Mouse (Mus musculus): ENCODE results near the gene Ghr.

Gene Ghr

DNA sequence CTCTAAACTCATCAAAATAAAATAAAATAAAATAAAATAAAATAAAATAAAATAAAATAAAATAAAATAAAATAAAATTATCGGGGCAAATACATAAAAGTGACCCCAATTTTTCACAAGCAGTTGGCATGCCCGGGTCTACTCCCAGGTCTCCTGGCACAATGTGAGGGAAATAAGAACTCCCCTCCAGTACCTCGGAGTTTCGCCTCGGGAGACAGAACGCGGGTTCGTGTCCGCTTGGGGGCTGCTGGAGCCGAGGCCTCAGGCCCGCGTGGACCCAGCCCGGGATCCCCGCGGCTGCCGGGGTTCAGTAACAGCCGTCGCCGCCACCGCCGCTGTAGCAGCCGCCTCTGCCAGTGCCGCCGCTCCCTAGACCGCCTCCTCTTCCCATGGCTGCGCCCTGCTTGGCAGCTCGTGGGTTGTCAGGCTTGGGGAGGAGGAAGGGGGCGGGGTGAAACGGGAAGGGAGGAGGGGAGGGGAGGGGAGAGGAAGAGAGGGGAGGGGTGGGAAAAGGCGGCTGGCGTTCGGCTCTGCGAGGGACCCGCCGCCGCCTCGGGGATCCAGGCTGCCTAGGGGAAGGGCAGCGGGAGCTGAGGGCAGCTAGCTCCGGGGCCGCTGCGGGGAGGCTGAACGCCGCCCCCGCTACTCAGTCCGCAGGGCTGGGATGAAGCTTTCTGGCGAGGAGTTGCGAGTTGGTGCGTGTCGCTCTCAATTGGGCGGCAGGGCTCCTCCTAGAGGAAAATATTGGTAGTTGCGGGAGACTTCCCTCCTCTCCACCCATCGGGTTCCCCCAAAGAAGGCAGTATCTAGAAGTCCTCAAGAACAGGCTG is at the start of gene Ghr:
Ghr (minus strand) TSS at position 686 of the 830 bp plus-strand sequence.
- DNase-seq = peak; percentile 52

DNA sequence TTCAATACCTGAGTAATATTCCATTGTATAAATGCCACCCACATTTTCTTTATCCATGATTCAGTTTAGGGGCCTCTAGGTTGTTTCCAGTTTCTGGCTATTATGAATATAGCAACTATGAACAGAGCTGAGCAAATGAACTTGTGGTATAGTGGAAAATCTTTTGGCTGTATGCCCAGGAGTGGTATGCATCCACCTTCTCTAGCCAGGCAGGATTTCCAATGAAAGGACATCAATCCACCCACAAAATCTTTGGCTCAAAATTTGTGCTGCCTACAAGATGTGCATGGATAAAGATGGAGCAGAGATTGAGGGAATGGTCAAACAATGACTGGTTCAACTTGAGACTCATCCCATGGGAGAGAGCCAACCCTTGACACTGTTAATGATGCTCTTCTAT is 39.5 kb upstream of the Ghr start:
- no peak for DNase-seq

DNA sequence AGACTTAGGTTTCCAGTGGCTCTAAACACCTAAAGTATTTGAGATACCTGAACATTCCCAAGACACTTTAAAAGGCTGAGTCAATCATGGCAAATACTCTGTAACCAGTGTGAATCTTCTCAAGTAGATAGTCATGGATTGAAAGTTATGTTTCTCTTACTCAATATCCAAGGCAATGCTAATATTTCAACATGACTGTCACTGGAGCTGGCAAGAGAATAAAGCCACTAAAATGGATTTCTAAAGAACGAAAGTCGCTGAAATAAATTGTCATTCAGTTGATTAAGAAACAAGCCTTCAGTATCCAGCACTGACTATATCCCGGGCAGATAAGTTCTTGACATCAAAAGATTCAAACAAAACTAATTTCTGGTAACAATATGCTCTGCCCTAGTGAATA is 37.1 kb upstream of the Ghr start:
- no peak for DNase-seq

DNA sequence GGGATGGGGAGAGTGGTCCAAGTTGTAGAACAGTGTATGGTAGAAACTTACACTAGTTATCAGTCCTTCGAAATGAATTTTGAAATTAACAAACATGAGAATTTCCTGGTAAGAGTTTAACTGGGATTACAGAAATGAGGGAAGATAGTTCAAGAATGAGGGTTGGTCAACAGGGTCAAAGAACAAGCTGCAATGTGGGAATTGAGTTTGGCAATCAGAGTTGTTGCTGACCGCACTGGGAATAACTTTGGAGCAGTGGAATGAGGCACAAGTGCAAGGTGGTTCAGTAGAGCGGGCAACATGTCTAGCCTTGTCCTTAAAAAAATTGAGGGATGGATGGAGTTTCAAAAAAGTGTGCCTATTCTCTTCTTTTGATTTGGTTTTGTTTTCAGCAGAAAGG is 35.0 kb upstream of the Ghr start:
- DNase-seq = no peak

DNA sequence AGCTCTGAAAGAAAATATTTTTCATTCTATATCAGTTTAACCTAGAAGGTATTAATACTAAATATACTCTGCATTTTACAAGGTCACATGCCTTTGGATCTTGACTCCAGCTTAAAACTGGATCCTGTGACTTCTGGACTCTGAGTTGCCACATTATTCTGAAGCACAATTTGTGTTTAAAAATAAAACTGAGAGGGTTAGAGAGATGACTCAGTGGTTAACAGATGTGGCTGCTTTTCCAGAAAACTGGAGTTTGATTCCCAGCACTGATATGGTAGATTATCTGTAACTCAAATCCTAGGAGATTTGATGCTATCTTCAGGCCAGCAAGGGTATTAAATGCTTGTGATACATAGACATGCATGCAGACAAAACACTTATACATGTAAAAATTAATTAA is 28.7 kb upstream of the Ghr start:
- DNase-seq = no peak

DNA sequence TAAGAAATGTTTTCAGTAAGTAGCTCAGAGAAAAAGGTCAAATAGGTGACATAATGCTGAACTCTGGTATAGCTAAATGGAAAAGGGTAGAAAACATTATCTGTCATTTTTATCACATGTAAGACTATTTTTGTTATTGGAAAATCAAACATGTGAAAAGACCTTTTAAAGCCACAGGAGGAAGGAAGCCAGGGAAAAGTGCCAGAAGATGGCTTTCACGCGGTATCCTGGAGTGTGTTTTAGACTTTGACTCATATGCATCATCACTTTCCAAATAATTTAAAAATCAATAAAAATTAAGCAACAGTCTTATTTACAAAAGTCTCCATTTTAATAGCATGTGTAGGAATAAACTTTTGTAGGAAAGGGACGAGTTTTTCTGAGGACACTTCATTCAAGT is 24.7 kb upstream of the Ghr start:
- DNase-seq = no peak

DNA sequence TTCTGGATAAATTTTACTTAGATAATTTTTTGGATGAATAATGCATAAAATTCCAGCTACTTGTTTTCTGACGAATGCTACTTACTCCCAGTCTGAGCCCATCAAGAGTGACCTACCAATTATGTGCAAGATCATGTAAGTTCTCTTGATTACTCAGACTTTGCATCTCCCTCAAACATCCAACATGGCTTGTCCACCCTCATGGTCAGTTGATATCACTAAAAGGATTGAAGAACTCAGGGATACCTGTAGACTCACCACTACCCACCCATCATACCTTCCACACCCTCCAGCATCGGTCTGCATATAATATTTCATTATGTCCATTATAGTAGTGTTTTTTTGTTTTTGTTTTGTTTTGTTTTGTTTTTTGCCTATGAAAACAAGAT is 18.8 kb upstream of the Ghr start:
- no peak for DNase-seq

DNA sequence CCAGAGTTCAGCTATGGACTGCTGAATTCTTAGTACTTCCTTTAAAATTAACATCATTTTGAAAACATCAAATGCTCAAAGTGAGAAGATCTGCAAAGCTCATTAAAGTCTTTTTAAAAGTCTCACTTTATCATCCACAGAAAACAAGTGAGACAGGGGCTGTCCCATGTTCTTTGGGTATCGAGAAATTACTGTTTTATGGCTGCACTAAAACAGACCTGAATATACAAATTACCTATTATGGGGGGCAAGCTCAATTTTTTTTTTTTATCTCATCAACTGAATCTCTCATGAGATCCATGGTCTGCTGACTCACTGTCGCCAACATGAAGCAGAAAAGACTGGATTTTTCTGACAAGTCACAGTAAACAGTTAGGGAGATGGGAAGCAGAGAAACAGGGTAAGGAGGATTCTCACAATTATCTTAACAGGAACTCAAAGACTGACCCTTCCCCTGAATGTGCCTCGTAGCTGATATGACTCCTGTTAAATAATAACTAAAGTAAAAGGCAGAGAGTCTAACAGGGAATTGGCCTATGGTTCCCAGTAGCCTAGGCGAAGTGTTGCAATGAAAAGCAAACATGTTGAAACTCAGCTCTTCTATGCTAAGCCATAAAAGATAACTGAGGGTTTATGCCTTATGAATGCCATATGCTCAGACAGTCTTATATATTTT is 18.3 kb upstream of the Ghr start:
- no peak for DNase-seq

DNA sequence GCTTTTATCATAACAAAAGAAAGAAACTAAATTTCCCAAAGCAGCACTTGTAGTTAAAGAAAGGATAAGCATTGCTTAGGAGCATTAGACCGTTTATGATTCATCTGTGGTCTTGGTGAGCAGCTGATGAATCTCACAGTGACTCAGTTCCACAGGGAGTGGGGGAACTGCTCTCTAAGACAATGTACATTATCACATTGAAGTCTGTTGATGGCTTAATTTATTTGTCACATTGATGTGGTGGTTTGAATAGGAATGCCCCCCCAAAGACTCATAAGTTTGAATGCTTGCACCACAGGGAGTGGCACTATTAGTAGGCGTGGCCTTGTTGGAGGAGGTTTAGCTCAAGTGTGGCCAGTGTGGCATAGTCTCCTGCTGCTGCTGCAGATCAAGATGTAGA is 4.6 kb upstream of the Ghr start:
- DNase-seq = no peak

DNA sequence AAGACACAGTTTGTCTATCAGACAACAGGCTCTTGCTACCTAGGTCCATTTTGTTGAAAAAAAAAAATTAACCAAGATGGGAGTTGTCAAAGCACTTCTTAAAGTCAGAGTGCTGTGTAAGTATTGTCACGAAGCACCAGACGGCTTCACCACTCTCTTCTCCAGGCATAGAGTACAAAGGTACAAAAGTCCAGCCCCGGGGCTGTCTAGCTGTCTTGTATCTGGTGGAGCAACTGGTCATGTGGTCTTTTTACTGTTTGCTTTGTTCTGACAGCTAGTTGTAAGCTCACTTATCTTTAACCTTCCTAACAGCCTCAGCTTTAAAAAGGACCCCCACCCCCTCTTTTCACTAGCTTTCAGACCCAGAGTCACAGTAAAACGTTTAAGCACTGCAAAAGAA is 1.1 kb upstream of the Ghr start:
- no peak for DNase-seq

DNA sequence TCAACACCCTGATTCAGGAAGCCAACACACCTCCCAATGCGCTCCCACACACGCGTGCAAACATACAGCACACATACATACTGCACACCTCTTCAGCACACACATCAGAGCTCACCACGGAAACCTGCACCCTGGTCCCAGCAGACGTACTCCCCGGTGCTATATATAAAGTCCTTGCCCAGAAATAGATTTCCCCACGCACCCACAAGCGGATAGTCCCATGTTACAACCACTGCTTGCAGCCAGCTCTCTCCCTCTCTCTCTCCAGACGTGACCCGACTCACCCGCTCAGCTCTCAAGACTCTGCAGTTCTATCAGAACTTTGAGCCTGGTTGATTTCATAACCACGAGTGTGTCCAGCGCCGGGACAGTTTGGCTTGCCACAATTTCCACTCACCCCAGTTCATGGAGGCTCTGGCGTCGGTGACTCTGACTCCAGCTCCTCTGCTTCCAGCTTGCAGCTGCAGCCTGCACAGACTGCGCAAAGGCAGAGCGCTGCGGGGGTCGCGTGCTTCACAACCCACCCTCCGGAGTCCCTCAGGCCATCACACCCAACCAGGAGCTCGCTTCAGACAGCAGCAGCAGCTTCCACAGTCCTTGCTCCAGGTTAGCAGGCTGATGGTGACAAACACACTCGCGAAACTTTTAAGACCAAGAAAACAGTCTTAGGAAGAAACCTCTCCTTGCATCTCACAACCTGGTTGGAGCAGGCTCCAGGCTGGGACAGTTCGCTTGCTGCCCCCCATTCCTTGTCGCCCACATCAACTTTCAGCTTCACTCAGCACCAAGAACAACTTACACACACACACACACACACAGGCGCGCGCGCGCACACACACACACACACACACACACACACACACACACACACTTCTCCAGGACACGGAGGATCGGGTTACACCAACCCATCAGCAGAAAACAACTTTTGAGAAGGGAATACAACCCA is 1.2 kb downstream of the Ghr start:
- DNase-seq = no peak

DNA sequence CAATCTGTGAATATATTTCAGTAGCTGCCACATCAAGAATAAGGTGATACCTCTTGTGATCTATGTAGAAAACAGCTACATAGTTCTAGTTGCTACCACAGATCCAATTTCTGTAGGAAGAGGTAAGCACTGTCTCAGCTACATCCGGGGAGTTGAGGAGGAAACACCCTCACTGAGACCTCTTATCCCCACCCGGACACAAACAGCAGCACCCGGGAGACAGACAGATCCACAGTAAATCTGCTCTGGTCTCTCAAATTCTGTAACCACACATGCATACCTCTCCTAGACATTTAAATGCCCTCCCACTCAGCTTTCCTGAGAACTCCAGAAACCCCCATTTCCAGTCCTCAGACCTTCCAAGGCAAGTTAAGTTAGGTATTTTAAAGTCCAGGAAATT is 2.0 kb downstream of the Ghr start:
- DNase-seq = no peak

DNA sequence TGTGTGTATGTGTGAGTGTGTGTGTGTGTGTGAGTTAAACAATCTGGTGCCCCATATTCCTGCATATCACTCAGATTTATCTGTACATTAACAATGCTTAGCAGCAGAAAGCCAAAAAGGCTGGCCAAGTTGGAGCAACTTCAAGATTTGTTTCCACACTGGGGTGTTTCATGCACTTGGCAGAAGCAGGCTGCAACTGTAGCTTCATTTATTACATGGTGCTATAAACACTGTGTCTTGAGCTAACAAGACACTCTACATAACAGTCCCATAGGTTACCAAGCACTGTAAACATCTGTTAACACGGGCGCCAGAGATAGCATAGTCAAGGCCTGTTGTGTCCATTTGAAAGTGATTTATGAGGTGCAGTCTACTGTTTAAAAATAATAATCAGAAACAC is 3.1 kb downstream of the Ghr start:
- DNase-seq = no peak

DNA sequence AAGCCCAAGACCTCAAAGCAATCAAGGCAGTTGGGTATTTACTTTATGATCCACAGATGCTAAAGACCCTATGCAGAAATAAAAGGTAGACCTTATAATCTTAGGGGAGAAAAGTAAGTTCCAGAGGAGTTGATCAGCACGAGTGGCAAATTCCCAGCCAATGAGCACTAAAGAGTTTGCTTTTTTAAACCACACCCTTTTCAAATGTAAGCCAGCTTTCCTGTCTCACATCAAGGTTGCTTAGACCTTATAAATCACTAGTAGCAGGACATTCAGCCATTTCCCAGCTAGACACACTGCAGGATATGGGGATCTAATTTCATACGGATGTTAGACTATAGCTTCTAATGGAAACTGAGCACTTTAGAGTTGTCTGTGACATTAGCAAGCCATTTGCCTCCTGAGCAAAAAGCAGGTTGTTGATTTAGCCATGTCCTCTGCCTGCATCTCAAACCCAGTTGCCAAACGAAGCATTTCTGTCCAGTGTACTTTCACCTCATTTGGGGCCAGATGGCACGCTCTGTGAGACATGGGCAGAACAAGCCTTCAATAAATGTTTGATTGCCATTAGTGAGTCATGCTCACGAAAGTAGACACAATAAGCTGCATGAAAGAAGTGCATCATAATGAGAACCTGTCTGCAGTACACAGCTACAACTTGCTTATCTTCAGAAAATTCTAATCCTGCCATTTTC is 4.9 kb downstream of the Ghr start:
- DNase-seq = no peak

DNA sequence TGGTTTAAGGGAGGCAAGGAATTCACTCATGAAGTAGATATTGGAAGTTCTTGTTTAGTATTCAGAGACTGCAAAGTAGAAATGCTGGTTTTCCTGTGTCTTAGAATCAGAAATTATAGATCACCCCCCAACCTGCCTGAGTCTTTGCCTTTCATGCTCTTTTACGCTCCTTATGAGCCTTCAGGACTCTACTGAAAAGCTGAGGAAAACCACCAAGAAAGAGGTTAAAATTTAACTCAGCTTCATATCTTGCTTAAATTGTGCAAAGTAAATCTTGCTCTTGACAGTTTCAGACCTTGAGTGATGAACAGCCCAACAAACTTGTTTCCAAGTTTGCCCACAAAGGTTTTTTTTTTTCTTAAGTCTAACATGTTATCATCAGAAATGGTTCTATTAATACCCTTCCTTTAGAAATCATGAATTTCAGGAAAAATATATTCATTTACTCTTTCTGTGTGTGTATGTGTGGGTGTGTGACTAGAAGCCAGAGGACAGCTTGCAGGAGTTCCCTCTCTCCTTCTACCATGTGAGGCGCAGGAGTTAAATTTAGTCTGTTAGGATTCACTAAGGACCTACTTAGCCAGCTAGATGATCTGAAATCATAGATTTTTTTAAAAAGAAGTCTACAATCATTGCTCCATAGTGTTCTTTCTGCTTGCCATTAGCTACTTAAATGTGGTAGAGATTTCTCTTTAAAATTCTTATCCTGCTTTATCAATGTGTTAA is 14.0 kb downstream of the Ghr start:
- no peak for DNase-seq

DNA sequence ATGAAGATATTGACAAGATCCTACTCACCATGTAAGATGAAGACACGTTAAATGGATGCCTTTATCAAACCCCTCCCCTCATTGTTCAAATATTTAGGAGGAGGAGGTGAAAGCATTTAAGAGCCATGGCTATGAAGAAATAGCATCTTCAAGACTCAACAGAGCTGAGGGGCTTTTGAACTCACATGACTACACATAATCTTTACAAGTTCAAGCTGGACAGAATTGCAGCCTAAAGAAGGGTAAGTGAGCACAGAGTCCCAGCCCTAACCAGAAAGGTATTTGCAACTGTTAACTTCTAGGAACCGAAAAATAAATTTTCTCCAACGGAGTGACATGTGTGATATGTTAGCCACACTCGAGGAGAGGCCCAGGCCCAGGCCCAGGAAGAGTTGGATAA is 18.7 kb downstream of the Ghr start:
- no peak for DNase-seq

DNA sequence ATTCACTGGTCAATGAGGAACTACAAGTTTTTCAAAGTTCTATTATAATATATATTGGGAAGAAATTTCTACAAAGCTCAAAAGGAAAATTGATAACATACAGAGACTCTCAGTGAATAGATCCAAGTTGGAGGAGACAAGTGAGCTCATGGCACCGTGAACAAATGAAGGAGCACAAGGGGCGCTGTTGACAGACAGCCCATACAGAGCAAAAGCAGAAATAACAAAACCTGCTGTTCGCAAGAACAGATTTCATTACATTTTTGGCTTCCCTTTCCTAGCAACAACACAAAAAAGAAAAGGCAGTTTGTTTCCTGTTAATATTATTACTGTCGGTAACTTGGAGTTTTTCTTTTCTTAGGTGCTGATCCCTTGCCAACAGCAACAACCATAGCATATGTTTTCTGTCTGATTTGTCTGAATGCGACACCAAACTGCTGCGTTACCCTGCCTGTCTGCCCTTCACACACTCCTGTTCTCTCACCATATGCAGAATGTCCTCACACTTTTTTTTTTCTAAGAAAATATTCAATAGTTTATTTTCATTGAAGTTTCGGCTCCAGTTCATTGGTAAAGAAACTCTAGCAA is 19.3 kb downstream of the Ghr start:
- no peak for DNase-seq

DNA sequence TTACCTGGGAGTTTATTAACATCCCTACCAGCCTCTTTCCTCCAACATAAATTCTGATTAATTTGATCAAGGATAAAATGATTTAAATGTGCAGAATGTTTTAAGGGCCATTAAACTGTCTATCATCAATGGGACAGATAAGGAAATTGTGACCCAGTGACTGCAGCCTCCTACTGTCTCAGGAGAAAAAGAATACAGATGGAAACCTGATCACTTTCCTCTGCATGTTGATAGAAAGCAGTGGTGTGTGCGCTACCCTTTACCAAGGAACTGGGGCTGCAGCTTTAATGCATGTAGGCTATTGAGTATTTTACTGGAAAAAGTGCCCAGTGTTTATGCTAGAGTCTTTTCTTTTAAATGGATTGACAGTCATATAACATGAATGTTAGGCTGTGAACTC is 19.8 kb downstream of the Ghr start:
- no peak for DNase-seq

DNA sequence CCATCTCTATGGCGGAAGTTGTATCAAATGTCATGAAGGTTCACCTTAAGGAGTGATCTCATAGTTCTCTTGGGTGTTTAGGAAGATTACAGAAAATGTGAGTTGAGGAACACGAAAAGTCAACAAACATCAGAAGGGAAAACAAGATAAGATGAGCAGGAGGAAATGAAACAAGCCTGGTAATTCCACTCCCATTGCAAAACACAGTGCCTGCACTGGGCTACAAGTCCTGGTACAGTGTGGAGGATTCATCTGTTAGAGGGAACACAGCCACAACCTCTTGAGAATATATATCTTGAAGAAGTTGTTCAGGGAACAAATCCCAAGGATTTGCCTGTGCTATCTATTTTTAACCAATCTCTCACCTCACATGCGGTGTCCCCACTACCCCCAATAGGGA is 24.8 kb downstream of the Ghr start:
- DNase-seq = no peak

DNA sequence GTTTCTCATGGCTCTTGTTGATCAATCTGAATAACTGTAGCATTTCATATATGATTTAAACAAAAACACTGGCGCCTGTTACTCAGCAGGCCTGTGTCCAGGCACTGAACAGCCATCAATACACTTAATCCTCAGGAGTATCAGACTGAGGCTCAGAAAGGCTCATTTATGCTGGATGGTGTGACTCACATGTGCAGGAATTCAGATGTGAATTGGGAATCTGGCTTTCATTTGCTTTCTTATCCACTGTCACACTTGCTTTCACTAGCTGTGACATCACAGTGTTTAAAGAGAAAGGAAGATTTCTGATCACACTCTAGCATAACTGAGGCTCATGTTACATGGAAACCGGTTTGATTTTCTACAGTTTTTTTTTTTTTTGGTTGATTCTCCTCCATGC is 39.0 kb downstream of the Ghr start:
- no peak for DNase-seq

DNA sequence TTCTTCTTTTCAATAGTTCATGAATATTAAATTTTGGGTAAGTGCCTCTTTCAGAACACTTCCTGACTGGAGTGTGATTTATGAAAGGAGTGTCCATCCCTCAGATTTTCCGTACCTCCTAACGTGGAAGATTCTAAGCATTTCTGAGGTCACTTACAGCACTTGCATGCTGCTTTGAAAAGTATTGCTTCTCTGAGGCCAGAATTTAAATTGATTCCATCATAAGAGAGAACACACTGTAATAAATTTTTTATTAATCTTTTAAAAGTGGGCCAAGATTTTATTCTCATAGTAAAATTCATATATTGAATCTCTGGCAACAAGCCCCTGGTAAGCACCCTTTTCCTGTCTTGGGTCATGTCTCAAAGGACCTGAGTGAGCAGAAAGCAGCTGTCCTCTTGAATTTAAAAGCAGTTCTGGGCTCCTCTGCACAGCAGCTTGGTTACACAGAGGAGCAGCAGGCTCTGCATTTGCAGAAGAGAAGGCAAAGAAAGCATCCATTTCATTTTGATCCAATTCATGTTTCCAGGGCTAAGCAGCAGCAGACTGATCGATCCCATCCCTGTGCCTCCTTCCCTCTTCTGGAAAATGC is 46.9 kb downstream of the Ghr start:
- DNase-seq = no peak

DNA sequence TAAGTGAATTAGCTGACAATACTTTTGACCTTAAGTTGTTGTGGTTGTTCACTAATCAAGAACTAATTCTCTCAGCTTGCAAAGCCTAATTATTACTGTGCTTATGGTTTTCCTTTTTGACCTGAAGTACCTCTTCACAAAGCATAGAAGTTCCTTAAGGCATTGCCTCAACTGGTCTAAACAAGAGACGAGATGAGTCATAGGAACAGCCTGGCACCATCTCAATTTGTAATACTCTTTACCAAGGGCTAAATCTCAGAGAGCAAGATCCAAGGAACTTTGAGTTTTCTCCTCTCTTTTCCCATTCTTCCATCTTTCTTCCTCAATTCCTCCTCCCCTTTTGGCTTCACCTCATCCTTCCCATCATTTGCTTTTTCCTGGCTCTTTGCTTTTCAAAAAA is 69.3 kb downstream of the Ghr start:
- no peak for DNase-seq

Data from thymus, postnatal 25 days (tissue).